Mouse (Mus musculus): ENCODE measurements around the gene Snph. TPM values are rescaled to one million over a fixed set of nuclear protein-coding genes. Genes with fewer than 3 reads are reported as not detected.
A peak's percentile ranks its signal among the peaks of the same experiment; 100 is the strongest.

Snph gene
- polyA plus RNA-seq, 1 experiment from 2014 or later, result 0.95 TPM

- WGBS, result 51% methylated on average over 3 of the region's 3 CpGs
- no peaks in the 10 kb centered on the region for H3K9me3 ChIP-seq (replicated peaks)
- no peak for ATAC-seq (replicated peaks; ENCODE audit: low FRiP score)
Measured at GRCm38 (mm10) chr2:151564986-151565385, 67.4 kb downstream of the Snph start.

GRCm38 (mm10) chr2:151564006-151564405, 68.4 kb downstream of the Snph start:
- H3K4me2 ChIP-seq, result no peak overlapping the region
- H3K36me3 ChIP-seq, result peaks cover 53% of the 10 kb centered on the region
- no peaks in the 10 kb centered on the region for H3K27me3 ChIP-seq
- H3K9ac ChIP-seq, result no peak overlapping the region
- H3K9me3 ChIP-seq (replicated peaks), result no peaks in the 10 kb centered on the region
- H3K27ac ChIP-seq, result no peak overlapping the region
- H3K4me3 ChIP-seq (replicated peaks), result no peak overlapping the region
- 93% methylated on average over 1 of the region's 1 CpGs for WGBS
- ATAC-seq (replicated peaks; ENCODE audit: low FRiP score), result no peak
- no peaks in the 10 kb centered on the region for H3K4me1 ChIP-seq

More at GRCm38 (mm10) chr2:151564986-151565385, 67.4 kb downstream of the Snph start:
- Histone ChIP-seq H3K4me2 (no peak overlapping the region), H3K9ac (no peak overlapping the region), H3K36me3 (peaks cover 43% of the 10 kb centered on the region), H3K27ac (no peak overlapping the region), H3K4me1 (no peaks in the 10 kb centered on the region), H3K4me3 (replicated peaks) (no peak overlapping the region), H3K27me3 (no peaks in the 10 kb centered on the region)

GRCm38 (mm10) chr2:151562930-151563921, 69.2 kb downstream of the Snph start:
- Histone ChIP-seq H3K4me1 (no peaks in the 10 kb centered on the region), H3K9me3 (replicated peaks) (no peaks in the 10 kb centered on the region), H3K4me3 (replicated peaks) (no peak overlapping the region), H3K27ac (no peak overlapping the region), H3K4me2 (no peak overlapping the region), H3K27me3 (no peaks in the 10 kb centered on the region), H3K9ac (no peak overlapping the region), H3K36me3 (peaks cover 61% of the 10 kb centered on the region)
- 76% methylated on average over 7 of the region's 7 CpGs for WGBS
- ATAC-seq (replicated peaks; ENCODE audit: low FRiP score), result 0 out of 2 replicates have a peak, but pooled peaks have one; percentile 30

GRCm38 (mm10) chr2:151549615-151550121, 82.7 kb downstream of the Snph start:
- peaks cover 29% of the 10 kb centered on the region for H3K4me1 ChIP-seq
- H3K27me3 ChIP-seq, result no peaks in the 10 kb centered on the region
- no peak for ATAC-seq (replicated peaks; ENCODE audit: low FRiP score)
- no peak overlapping the region for H3K27ac ChIP-seq
- no peak overlapping the region for H3K4me2 ChIP-seq
- no peak overlapping the region for H3K9ac ChIP-seq
- no peak overlapping the region for H3K4me3 ChIP-seq (replicated peaks)
- H3K9me3 ChIP-seq (replicated peaks), result no peaks in the 10 kb centered on the region
- H3K36me3 ChIP-seq, result peaks cover 94% of the 10 kb centered on the region
- WGBS, result 89% methylated on average over 3 of the region's 3 CpGs

GRCm38 (mm10) chr2:151546571-151546970, 85.8 kb downstream of the Snph start:
- no peaks in the 10 kb centered on the region for H3K27me3 ChIP-seq
- 87% methylated on average over 4 of the region's 4 CpGs for WGBS
- no peak overlapping the region for H3K4me3 ChIP-seq (replicated peaks)
- H3K4me1 ChIP-seq, result peaks cover 46% of the 10 kb centered on the region
- H3K9me3 ChIP-seq (replicated peaks), result no peaks in the 10 kb centered on the region
- no peak overlapping the region for H3K27ac ChIP-seq
- H3K9ac ChIP-seq, result no peak overlapping the region
- H3K4me2 ChIP-seq, result no peak overlapping the region
- peaks cover 69% of the 10 kb centered on the region for H3K36me3 ChIP-seq
- no peak for ATAC-seq (replicated peaks; ENCODE audit: low FRiP score)

GRCm38 (mm10) chr2:151544673-151545072, 87.7 kb downstream of the Snph start:
- Histone ChIP-seq H3K27me3 (no peaks in the 10 kb centered on the region), H3K4me3 (replicated peaks) (peak overlapping the region; percentile 88), H3K9ac (no peak overlapping the region), H3K4me2 (peak overlapping the region; percentile 67), H3K9me3 (replicated peaks) (no peaks in the 10 kb centered on the region), H3K36me3 (peaks cover 50% of the 10 kb centered on the region), H3K4me1 (peaks cover 49% of the 10 kb centered on the region), H3K27ac (no peak overlapping the region; the same call in 1 of the 2 replicates)
- ATAC-seq (replicated peaks; ENCODE audit: low FRiP score), result no peak
- 64% methylated on average over 6 of the region's 6 CpGs for WGBS

- peak overlapping the region; percentile 88 for H3K4me3 ChIP-seq (replicated peaks)
- peak overlapping the region; percentile 95 for H3K9ac ChIP-seq
- peak; percentile 42 for ATAC-seq (replicated peaks; ENCODE audit: low FRiP score)
- H3K9me3 ChIP-seq (replicated peaks), result no peaks in the 10 kb centered on the region
- peak overlapping the region; percentile 67 for H3K4me2 ChIP-seq
- peak overlapping the region; percentile 97 for H3K27ac ChIP-seq
- WGBS, result under 1% methylated on average over 21 of the region's 21 CpGs
- no peaks in the 10 kb centered on the region for H3K27me3 ChIP-seq
- H3K36me3 ChIP-seq, result peaks cover 39% of the 10 kb centered on the region
- H3K4me1 ChIP-seq, result peaks cover 49% of the 10 kb centered on the region
Measured at GRCm38 (mm10) chr2:151543063-151543895, 89.1 kb downstream of the Snph start.

GRCm38 (mm10) chr2:151542323-151543062, 89.9 kb downstream of the Snph start, which contains the start of gene Fkbp1a:
Fkbp1a (plus strand) TSS chr2:151542483.
- peaks cover 47% of the 10 kb centered on the region for H3K4me1 ChIP-seq
- peak within 1 kb of the TSS; percentile 95 for H3K9ac ChIP-seq
- no peaks in the 10 kb centered on the region for H3K9me3 ChIP-seq (replicated peaks)
- peak within 1 kb of the TSS; percentile 88 for H3K4me3 ChIP-seq (replicated peaks)
- H3K36me3 ChIP-seq, result peaks cover 31% of the 10 kb centered on the region
- H3K27ac ChIP-seq, result peak within 1 kb of the TSS; percentile 97
- peak within 1 kb of the TSS; percentile 67 for H3K4me2 ChIP-seq
- under 1% methylated on average over 85 of the region's 93 CpGs for WGBS
- peak; percentile 97 for ATAC-seq (replicated peaks; ENCODE audit: low FRiP score)
- no peaks in the 10 kb centered on the region for H3K27me3 ChIP-seq

Other genes with a start within 250 kb of the Snph start
- gene 4921509C19Rik, start 156.4 kb downstream of the Snph start, polyA plus RNA-seq (2015; fragmentation: Nextera tagmentation; extraction: Ambion mirVana), result not detected in 2 replicates
- 248 TPM in 2 replicates for gene Nsfl1c, start 138.4 kb downstream of the Snph start, polyA plus RNA-seq (2015; fragmentation: Nextera tagmentation; extraction: Ambion mirVana)
- 707 and 718 TPM in 2 replicates for gene Fkbp1a, start 90.1 kb downstream of the Snph start, polyA plus RNA-seq (2015; fragmentation: Nextera tagmentation; extraction: Ambion mirVana)
- 1.4 and 2.2 TPM in 2 replicates for gene Sdcbp2, start 60.0 kb downstream of the Snph start, polyA plus RNA-seq (2015; fragmentation: Nextera tagmentation; extraction: Ambion mirVana)
- gene Rad21l, start 35.9 kb upstream of the Snph start, polyA plus RNA-seq (2015; fragmentation: Nextera tagmentation; extraction: Ambion mirVana), result not detected in 2 replicates
- 0.95 and 1.5 TPM in 2 replicates for gene Tmem74b, start 69.4 kb upstream of the Snph start, polyA plus RNA-seq (2015; fragmentation: Nextera tagmentation; extraction: Ambion mirVana)
- 42.2 and 43.0 TPM in 2 replicates for gene Psmf1, start 111.6 kb upstream of the Snph start, polyA plus RNA-seq (2015; fragmentation: Nextera tagmentation; extraction: Ambion mirVana)
- gene Rspo4, start 210.3 kb upstream of the Snph start, polyA plus RNA-seq (2015; fragmentation: Nextera tagmentation; extraction: Ambion mirVana), result 0.06 TPM in 1 of 2 replicates, not detected in the other

All from kidney, embryonic 15.5 days (tissue).